Mouse (Mus musculus) Patski (cell line): ENCODE results near the gene Gm10837. TPM values are rescaled to one million over a fixed set of nuclear protein-coding genes. Genes with fewer than 3 reads are reported as not detected.

Experiments used
- ATAC-seq: fragments of 100-300 bp; one replicate; pipeline ENCODE4 v1.8.0; 2021
- CTCF ChIA-PET: fragments of 350-600 bp; sonication (Branson Sonifier 250); formaldehyde crosslinking; loops from one replicate; lab custom pipeline; 2022; ENCODE audit warnings: inconsistent platforms; lab: Charles Lee
- POLR2A ChIA-PET: fragments of 350-600 bp; sonication (Branson Sonifier 250); formaldehyde crosslinking; loops from one replicate; lab custom pipeline; 2022; ENCODE audit warnings: antibody characterized with exemption, inconsistent platforms; lab: Charles Lee
- DNase-seq: peaks from one replicate; pipeline ENCODE4 v3.0.0-alpha.2; 2011; ENCODE audit warnings: low read depth, low spot score
- H3K27me3 ChIP-seq: fragments of 371-371 bp; one replicate; pipeline ENCODE4 v1.5.1; 2021
- CTCF ChIP-seq: fragments of 100-300 bp; IDR thresholded peaks from one replicate; pipeline ENCODE4 v1.5.1; 2021
- in situ Hi-C: fragments of 300-500 bp; cut with MboI; formaldehyde crosslinking; loops from 3 replicates; pipeline ENCODE4 v1.11.1; 2018; ENCODE audit warnings: low pct_unique_long_range_greater_than_20kb, mixed read lengths
- polyA plus RNA-seq: library from polyadenylated mRNA; unstranded; gene quantifications from one replicate; pipeline ENCODE4 v1.2.3, GENCODE M21; 2021

Gm10837 gene
- polyA plus RNA-seq, 1 experiment from 2014 or later = not detected

GRCm38 (mm10) chr14:122472647-122473046 lies 17.7 kb upstream of the Gm10837 start:
- H3K27me3 ChIP-seq = no peaks in the 10 kb centered on the region
- ATAC-seq (no peak), DNase-seq (no peak)
- ChIA-PET POLR2A (interaction anchor here (0.7 kb wide), 2 partner anchors 13 to 397 kb away, joined by 4 to 5 read pairs; no protein-coding TSS in a partner anchor), CTCF (interaction anchor here (2.6 kb wide), 1 partner anchor 248 kb away, joined by 8 read pairs; no protein-coding TSS in a partner anchor)
- in situ Hi-C loops = loop anchor here (25.0 kb wide), 1 partner anchor 235 kb away; no protein-coding TSS in a partner anchor
- TF ChIP-seq CTCF = no peak

GRCm38 (mm10) chr14:122473211-122473751 lies 17.1 kb upstream of the Gm10837 start:
- no peaks in the 10 kb centered on the region for H3K27me3 ChIP-seq
- in situ Hi-C loops = loop anchor here (25.0 kb wide), 1 partner anchor 236 kb away; no protein-coding TSS in a partner anchor
- DNase-seq (no peak), ATAC-seq (no peak)
- ChIA-PET POLR2A (interaction anchor here (2.9 kb wide), 1 partner anchor 8 kb away, joined by 17 read pairs; the partner anchor contains the start of gene Zic5), CTCF (interaction anchor here (2.6 kb wide), 1 partner anchor 249 kb away, joined by 8 read pairs; no protein-coding TSS in a partner anchor)
- TF ChIP-seq CTCF = no peak

GRCm38 (mm10) chr14:122474041-122474890 lies 16.1 kb upstream of the Gm10837 start:
- no peak for DNase-seq
- ATAC-seq = peak; percentile 63
- ChIA-PET CTCF (interaction anchor here (2.6 kb wide), 1 partner anchor 250 kb away, joined by 8 read pairs; no protein-coding TSS in a partner anchor), POLR2A (interaction anchor here (0.6 to 2.9 kb wide), 4 partner anchors 9 to 251 kb away, joined by 3 to 17 read pairs (median 4); partner anchors contain the start of genes Pcca and Zic5)
- no peaks in the 10 kb centered on the region for H3K27me3 ChIP-seq
- no peak for TF ChIP-seq CTCF
- in situ Hi-C loops = loop anchor here (25.0 kb wide), 1 partner anchor 237 kb away; no protein-coding TSS in a partner anchor

GRCm38 (mm10) chr14:122474891-122475556 lies 15.4 kb upstream of the Gm10837 start, which contains the start of gene Zic2:
Zic2 (plus strand) TSS chr14:122475435.
- ChIA-PET POLR2A (interaction anchor here (0.6 to 2.9 kb wide), 4 partner anchors 10 to 251 kb away, joined by 3 to 17 read pairs (median 4); partner anchors contain the start of genes Pcca and Zic5), CTCF (interaction anchor here (2.6 kb wide), 1 partner anchor 251 kb away, joined by 8 read pairs; no protein-coding TSS in a partner anchor)
- no peak for TF ChIP-seq CTCF
- in situ Hi-C loops = loop anchor here (25.0 kb wide), 1 partner anchor 238 kb away; no protein-coding TSS in a partner anchor
- ATAC-seq (peak; percentile 66), DNase-seq (no peak)
- no peaks in the 10 kb centered on the region for H3K27me3 ChIP-seq

DNA sequence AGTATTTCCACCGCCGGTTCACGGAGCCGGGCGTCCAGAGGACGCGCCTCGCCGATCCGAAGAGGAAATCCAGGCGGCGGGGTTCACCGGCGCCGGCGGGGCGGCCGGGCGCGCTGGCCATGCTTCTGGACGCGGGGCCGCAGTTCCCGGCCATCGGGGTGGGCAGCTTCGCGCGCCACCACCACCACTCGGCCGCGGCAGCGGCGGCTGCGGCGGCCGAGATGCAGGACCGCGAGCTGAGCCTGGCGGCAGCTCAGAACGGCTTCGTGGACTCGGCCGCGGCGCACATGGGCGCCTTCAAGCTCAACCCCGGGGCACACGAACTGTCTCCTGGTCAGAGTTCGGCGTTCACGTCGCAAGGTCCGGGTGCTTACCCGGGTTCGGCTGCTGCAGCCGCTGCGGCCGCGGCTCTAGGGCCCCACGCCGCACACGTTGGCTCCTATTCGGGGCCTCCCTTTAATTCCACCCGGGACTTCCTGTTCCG lies 14.8 kb upstream of the Gm10837 start:
- ATAC-seq = peak; percentile 24
- POLR2A ChIA-PET = interaction anchor here (0.6 to 2.9 kb wide), 4 partner anchors 11 to 252 kb away, joined by 3 to 17 read pairs (median 4); partner anchors contain the start of genes Pcca and Zic5
- TF ChIP-seq CTCF = no peak
- CTCF ChIA-PET = interaction anchor here (2.6 kb wide), 1 partner anchor 251 kb away, joined by 8 read pairs; no protein-coding TSS in a partner anchor
- no peak for DNase-seq
- in situ Hi-C loops = no loop called here
- H3K27me3 ChIP-seq = no peaks in the 10 kb centered on the region

DNA sequence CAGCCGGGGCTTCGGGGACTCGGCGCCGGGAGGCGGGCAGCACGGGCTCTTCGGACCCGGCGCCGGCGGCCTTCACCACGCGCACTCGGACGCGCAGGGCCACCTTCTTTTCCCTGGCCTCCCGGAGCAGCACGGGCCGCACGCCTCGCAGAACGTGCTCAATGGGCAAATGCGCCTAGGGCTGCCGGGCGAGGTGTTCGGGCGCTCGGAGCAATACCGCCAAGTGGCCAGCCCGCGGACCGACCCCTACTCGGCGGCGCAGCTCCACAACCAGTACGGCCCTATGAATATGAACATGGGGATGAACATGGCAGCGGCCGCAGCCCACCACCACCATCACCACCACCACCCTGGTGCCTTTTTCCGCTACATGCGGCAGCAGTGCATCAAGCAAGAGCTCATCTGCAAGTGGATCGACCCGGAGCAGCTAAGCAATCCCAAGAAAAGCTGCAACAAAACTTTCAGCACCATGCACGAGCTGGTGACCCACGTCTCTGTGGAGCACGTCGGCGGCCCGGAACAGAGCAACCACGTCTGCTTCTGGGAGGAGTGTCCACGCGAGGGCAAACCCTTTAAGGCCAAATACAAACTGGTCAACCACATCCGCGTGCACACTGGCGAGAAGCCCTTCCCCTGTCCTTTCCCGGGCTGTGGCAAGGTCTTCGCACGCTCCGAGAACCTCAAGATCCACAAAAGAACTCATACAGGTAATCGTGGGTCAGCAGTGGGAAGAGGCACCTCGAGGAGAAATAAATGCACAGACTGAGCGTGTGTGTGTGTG lies 14.2 kb upstream of the Gm10837 start:
- ChIA-PET CTCF (no interaction called here), POLR2A (interaction anchor here (0.6 to 2.9 kb wide), 3 partner anchors 11 to 57 kb away, joined by 3 to 17 read pairs (median 4); partner anchors contain the start of genes Pcca and Zic5)
- in situ Hi-C loops = no loop called here
- no peak for TF ChIP-seq CTCF
- no peaks in the 10 kb centered on the region for H3K27me3 ChIP-seq
- ATAC-seq = peak; percentile 14
- DNase-seq = no peak

DNA sequence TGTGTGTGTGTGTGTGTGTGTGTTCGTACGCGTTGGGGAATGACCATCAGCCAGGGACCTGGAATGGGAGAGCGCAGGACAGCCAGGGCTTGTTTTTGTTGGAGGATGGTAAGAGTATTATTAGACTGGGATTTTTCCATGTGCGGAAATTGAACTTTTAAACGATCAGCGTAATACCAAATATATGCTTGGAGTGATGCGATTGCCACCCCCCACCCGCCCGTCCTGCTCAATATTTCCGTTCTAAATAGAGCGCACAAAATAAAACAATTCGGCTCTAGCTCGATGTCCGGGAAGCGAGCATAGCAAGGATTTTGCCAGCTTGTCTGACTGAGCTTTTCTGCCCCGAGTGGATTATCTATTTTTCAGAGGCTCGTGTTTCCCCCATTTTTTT lies 13.6 kb upstream of the Gm10837 start:
- no peak for TF ChIP-seq CTCF
- POLR2A ChIA-PET = no interaction called here
- ATAC-seq (no peak), DNase-seq (no peak)
- no peaks in the 10 kb centered on the region for H3K27me3 ChIP-seq
- in situ Hi-C loops = no loop called here
- CTCF ChIA-PET = no interaction called here

GRCm38 (mm10) chr14:122477261-122477671 lies 13.1 kb upstream of the Gm10837 start:
- no peak for ATAC-seq
- TF ChIP-seq CTCF = no peak
- POLR2A ChIA-PET = interaction anchor here (1.1 kb wide), 1 partner anchor 11 kb away, joined by 3 read pairs; no protein-coding TSS in a partner anchor
- CTCF ChIA-PET = no interaction called here
- in situ Hi-C loops = no loop called here
- no peaks in the 10 kb centered on the region for H3K27me3 ChIP-seq
- no peak for DNase-seq
